Mouse (Mus musculus): ENCODE data around the gene Atg9a.

GRCm38 (mm10) chr1:75155837-75156236, 36.2 kb downstream of the Atg9a start:
- TF ChIP-seq CTCF (IDR thresholded peaks at IDR 0.05; ENCODE audit: borderline replicate concordance, extremely low read depth, insufficient read depth, insufficient read length) (no peak), POLR2A (IDR thresholded peaks at IDR 0.05; ENCODE audit: borderline replicate concordance, extremely low read depth, insufficient read depth, insufficient read length, poor library complexity, severe bottlenecking) (no peak)

Data from brain, embryonic 14.5 days (tissue).